Mouse (Mus musculus) liver, embryonic 14.5 days (tissue): ENCODE measurements around the gene Olfr622.

ENCODE experiments used
- CTCF ChIP-seq: IDR thresholded peaks from 2 replicates; pipeline ENCODE4 v1.5.1; 2016; ENCODE audit warnings: antibody characterized with exemption, low read depth, control low read depth
- EP300 ChIP-seq: IDR thresholded peaks from 2 replicates; pipeline ENCODE4 v1.6.1; 2016; ENCODE audit warnings: antibody characterized with exemption, low read depth

DNA sequence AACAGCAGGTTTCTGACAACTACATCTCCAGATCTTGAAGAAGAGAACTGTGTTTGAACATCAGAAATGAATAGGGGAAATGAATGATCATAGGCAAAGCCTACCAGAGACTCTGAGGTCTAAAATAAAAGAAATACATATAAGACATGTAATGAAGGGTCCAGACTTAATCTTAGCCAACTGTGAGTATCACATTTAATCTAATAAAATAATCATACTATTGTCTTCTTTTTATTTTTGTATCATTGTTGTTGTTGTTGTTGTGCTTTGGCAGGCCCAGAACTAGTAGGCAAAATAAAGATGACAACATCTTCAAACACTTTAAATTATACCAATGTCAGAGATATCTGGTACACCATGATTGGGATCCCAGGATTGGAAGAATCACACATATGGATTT, 39.9 kb upstream of the Olfr622 start, which contains the start of gene Olfr625-ps1:
- no peak for TF ChIP-seq EP300
- no peak for TF ChIP-seq CTCF
